ENCODE assay signal across 30 mouse cellular contexts in the genomic region with DNA sequence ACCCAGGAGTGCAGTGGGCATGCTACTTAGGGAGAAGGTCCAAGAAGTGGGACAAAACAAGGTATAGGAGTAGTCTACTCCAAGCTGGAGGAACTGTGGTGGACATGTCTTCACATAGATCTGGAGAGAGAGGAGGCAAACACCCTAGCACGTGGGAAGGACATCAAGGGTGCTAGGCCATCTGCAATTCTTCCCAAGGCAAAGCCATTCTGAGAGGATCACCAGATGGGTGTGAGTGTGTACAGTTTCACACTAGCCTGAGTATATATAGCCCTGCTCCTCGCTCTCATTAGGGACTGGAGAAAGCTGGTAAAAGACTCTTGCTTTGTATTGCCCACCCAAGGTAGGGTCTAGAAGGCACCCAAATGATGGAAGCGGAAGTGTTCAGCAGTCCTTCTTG. TPM values are rescaled to one million over a fixed set of nuclear protein-coding genes. Genes with fewer than 3 reads are reported as not detected.
"Had no signal": no experiment of that assay in that cellular context is flagged by ENCODE, and none has a peak within 500 bp of the region (broad histone marks: within the 10 kb centered on the region; RNA-seq: fewer than 3 reads in every experiment).

No protein-coding gene starts in this region.

- H3K27ac ChIP-seq: kidney, embryonic 15.5 days; limb, embryonic 12.5 days; limb, embryonic 15.5 days; liver, embryonic 14.5 days; macrophage had no signal

- H3K27me3 ChIP-seq: limb, embryonic 15.5 days had no signal

- H3K9ac ChIP-seq: kidney, embryonic 15.5 days; limb, embryonic 12.5 days; limb, embryonic 15.5 days; liver, embryonic 14.5 days; liver, postnatal 0 days; lung, embryonic 14.5 days had no signal

- DNase-seq: kidney, adult 11 months; kidney, adult 8-10 months; kidney, postnatal 10 days; kidney, postnatal 36 days; layer of hippocampus, adult 9-11 months; left cerebral cortex, postnatal 4 days; lung, embryonic 14.5 days; midbrain, embryonic 14.5 days; thymus, adult 18-20 months had no signal

- H3K4me3 ChIP-seq: kidney, embryonic 15.5 days; limb, embryonic 12.5 days; limb, embryonic 15.5 days had no signal

- H3K4me2 ChIP-seq: kidney, embryonic 15.5 days; limb, embryonic 15.5 days; liver, embryonic 11.5 days; lung, embryonic 14.5 days; midbrain, embryonic 11.5 days had no signal

- H3K9me3 ChIP-seq: kidney, embryonic 15.5 days; limb, embryonic 12.5 days; limb, embryonic 15.5 days had no signal

RNA-seq across cellular contexts. Expression of gene B4galnt4, which starts 2.4 kb away (rescaled TPM):
- total RNA-seq: neutrophil, adult 5-6 weeks had no signal
- polyA plus RNA-seq: macrophage had no signal

RNA-seq across cellular contexts. Expression of gene Pkp3, which starts 14.7 kb away (rescaled TPM):
- total RNA-seq: layer of hippocampus, postnatal 25 days; left cerebral cortex, postnatal 4 days had no signal
- polyA plus RNA-seq: macrophage; midbrain, embryonic 14.5 days; midbrain, postnatal 0 days had no signal

RNA-seq across cellular contexts. Expression of gene Gm17387, which starts 34.4 kb away (rescaled TPM):
- total RNA-seq: layer of hippocampus, postnatal 25 days; left cerebral cortex, adult 18-20 months; left cerebral cortex, postnatal 14 days; left cerebral cortex, postnatal 4 days; megakaryocyte-erythroid progenitor cell, adult 5-6 weeks; midbrain, postnatal 0 days; neutrophil, adult 5-6 weeks had no signal
- polyA plus RNA-seq: kidney, embryonic 15.5 days; limb, embryonic 12.5 days; limb, embryonic 15.5 days; liver, embryonic 11.5 days; liver, embryonic 14.5 days; liver, postnatal 0 days; lung, embryonic 14.5 days; lung, postnatal 0 days; macrophage; midbrain, embryonic 11.5 days; midbrain, embryonic 14.5 days; midbrain, postnatal 0 days; neural tube, embryonic 11.5 days; small intestine, adult 2 months; spleen, adult 2 months; stomach, embryonic 16.5 days; testis, adult 2 months; urinary bladder, adult 2 months had no signal

RNA-seq across cellular contexts. Expression of gene Ifitm6, which starts 45.6 kb away (rescaled TPM):
- total RNA-seq: layer of hippocampus, postnatal 25 days; left cerebral cortex, postnatal 14 days; left cerebral cortex, postnatal 4 days had no signal
- polyA plus RNA-seq: limb, embryonic 12.5 days; midbrain, embryonic 11.5 days; neural tube, embryonic 11.5 days had no signal
